Mouse (Mus musculus) cerebellum, adult 2 months (tissue): ENCODE data around the gene Rpl21.

ENCODE experiments used
- CTCF ChIP-seq: fragments of 200-500 bp; IDR thresholded peaks from 2 replicates; pipeline ENCODE4 v1.5.1; 2011; ENCODE audit warnings: low read depth, mild to moderate bottlenecking, control low read depth, low read length, moderate library complexity, borderline replicate concordance; ENCODE audit not compliant: insufficient read depth
- POLR2A ChIP-seq: fragments of 200-500 bp; IDR thresholded peaks from 2 replicates; pipeline ENCODE4 v1.6.1; 2011; ENCODE audit warnings: low read length, control low read depth, borderline replicate concordance; ENCODE audit not compliant: insufficient read depth

GRCm38 (mm10) chr5:146817583-146817982, 15.1 kb upstream of the Rpl21 start:
- no peak for TF ChIP-seq CTCF
- TF ChIP-seq POLR2A, result no peak
